Mouse (Mus musculus) kidney, postnatal 0 days (tissue): ENCODE measurements around the gene Fam186b. TPM values are rescaled to one million over a fixed set of nuclear protein-coding genes. Genes with fewer than 3 reads are reported as not detected.
A peak's percentile ranks its signal among the peaks of the same experiment; 100 is the strongest.

Experiments used
- ATAC-seq: fragments of 200-750 bp; cut with Nextera tagmentation; replicated peaks from 2 replicates; pipeline ENCODE4 v1.8.0; 2017; ENCODE audit warnings: low read depth, moderate number of reproducible peaks, moderate TSS enrichment, moderate library complexity; ENCODE audit not compliant: low FRiP score
- DNase-seq: peaks from one replicate; pipeline ENCODE4 v3.0.0-alpha.2; 2016; ENCODE audit warnings: low spot score
- H3K27ac ChIP-seq: fragments of 300-500 bp; sonication (generic); 2 replicates; pipeline ENCODE4 v1.5.1; 2014; ENCODE audit warnings: mild to moderate bottlenecking
- H3K27me3 ChIP-seq: fragments of 300-500 bp; sonication (generic); 2 replicates; pipeline ENCODE4 v1.6.1; 2014; ENCODE audit warnings: low read length, mixed read lengths; ENCODE audit not compliant: insufficient read depth
- H3K36me3 ChIP-seq: fragments of 300-500 bp; sonication (generic); 2 replicates; pipeline ENCODE4 v1.6.1; 2014; ENCODE audit warnings: low read length, mixed read lengths; ENCODE audit not compliant: insufficient read depth
- H3K4me1 ChIP-seq: fragments of 300-500 bp; sonication (generic); replicated peaks from 2 replicates; pipeline ENCODE4 v1.6.1; 2014; ENCODE audit warnings: antibody characterized with exemption, low read length, mixed read lengths; ENCODE audit not compliant: insufficient read depth
- H3K4me2 ChIP-seq: fragments of 300-500 bp; sonication (generic); 2 replicates; pipeline ENCODE4 v1.6.1; 2014; ENCODE audit warnings: mild to moderate bottlenecking, low read length, moderate library complexity, mixed read lengths
- H3K4me3 ChIP-seq: fragments of 300-500 bp; sonication (generic); replicated peaks from 2 replicates; pipeline ENCODE4 v1.5.1; 2014; ENCODE audit warnings: low read depth, low read length
- H3K9ac ChIP-seq: fragments of 300-500 bp; sonication (generic); 2 replicates; pipeline ENCODE4 v1.6.1; 2014; ENCODE audit warnings: low read depth, low read length
- H3K9me3 ChIP-seq: fragments of 300-500 bp; sonication (generic); replicated peaks from 2 replicates; pipeline ENCODE4 v1.6.1; 2016; ENCODE audit warnings: low read length, inconsistent platforms, mixed read lengths
- CTCF ChIP-seq: IDR thresholded peaks from 2 replicates; pipeline ENCODE4 v1.5.1; 2016; ENCODE audit warnings: antibody characterized with exemption, low read depth, mild to moderate bottlenecking, moderate library complexity
- WGBS: fragments of 180-500 bp; shearing (Covaris S2); extraction: QIAGEN DNeasy Blood & Tissue Kit; methylation state at CpG from one replicate; pipeline ENCODE4 v1.1.7; 2014; 5-methylcytosine and 5-hydroxymethylcytosine counted together
- polyA plus RNA-seq: library from polyadenylated mRNA; unstranded; fragments of >200 nt; fragmentation: Nextera tagmentation; extraction: Ambion mirVana; gene quantifications from 2 replicates; pipeline ENCODE4 v1.2.1, GENCODE M21; 2015

The Fam186b gene
- polyA plus RNA-seq, 1 experiment from 2014 or later, result 0.47 TPM

DNA sequence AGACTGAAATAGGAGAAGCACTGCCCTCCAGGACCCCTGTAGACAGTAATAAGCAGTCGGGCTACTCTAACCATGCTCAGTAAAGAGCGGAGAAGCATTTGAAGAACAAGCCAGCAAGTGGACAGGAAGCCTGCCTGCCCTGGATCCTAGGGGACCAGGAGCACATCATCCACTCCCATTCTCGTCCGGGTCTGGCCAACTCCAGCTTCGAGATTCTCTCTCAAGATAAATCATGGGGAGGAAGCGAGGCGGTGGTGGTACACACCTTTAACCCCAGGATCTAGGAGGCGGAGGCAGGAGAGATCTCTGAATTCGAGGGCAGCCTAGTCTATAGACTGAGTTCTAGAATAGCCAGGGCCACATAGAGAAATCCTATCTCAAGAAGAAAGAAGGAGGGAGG is 28.5 kb upstream of the Fam186b start:
- Histone ChIP-seq H3K4me3 (no peak overlapping the region), H3K4me2 (no peak overlapping the region), H3K9ac (no peak overlapping the region), H3K36me3 (peaks cover 72% of the 10 kb centered on the region), H3K27ac (no peak overlapping the region), H3K9me3 (no peaks in the 10 kb centered on the region), H3K4me1 (0 out of 2 replicates have a peak, but pooled peaks cover 5% of the 10 kb centered on the region), H3K27me3 (no peaks in the 10 kb centered on the region)
- 53% methylated on average over 9 of the region's 9 CpGs for WGBS
- DNase-seq (no peak), ATAC-seq (no peak)
- no peak for TF ChIP-seq CTCF

DNA sequence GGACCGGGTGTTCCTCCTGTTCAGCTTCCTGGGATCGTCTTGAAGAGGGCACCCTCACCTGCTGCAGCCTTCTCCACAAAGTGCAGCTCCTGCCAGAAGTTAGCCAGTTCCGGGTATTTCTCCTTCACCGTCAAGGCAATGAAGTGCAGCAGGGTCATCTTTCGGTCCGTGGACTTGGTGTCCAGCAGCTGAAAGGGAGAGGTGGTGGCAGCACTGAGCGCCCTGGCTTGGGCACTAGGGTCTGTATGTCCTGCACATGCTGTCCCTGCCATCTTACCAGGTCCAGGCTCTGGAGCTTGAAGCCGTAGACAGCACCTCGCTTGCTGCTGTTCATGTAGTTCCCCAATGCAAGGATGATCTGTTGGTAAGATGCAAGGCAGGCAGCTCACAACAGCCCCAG is 25.3 kb upstream of the Fam186b start:
- Histone ChIP-seq H3K4me2 (no peak overlapping the region), H3K4me1 (peaks cover 5% of the 10 kb centered on the region; the same call in 1 of the 2 replicates), H3K9ac (no peak overlapping the region; the same call in 1 of the 2 replicates), H3K27ac (peak overlapping the region; percentile 74), H3K4me3 (no peak overlapping the region), H3K9me3 (no peaks in the 10 kb centered on the region), H3K36me3 (peaks cover 81% of the 10 kb centered on the region), H3K27me3 (no peaks in the 10 kb centered on the region)
- ATAC-seq, result no peak
- DNase-seq, result no peak
- no peak for TF ChIP-seq CTCF
- 68% methylated on average over 9 of the region's 9 CpGs for WGBS

DNA sequence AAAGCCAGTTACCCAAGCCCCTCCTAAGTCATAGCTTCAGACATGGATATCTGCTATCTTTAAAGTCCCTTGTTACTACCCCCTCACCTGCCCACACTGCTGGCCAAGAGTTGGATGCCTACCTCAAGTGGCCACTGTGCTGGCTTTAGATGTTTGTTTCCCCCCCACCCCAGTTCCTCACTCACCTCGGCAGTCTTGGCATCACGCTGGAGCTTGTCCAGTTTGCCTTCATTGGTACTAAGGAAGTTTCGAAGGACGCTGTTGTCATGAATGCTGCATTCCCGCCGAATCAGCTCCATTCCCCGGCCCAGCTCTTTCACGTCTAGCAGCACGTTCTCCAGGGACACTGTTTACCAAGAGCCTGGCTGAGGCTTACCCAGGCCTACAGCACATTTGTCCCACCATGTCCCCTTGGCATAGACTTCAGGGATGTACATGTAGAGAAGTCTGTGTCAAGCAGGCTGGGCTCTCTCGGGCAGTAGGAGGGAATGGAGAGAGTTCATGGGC is 24.5 kb upstream of the Fam186b start:
- WGBS, result 73% methylated on average over 10 of the region's 10 CpGs
- no peak overlapping the region for H3K9ac ChIP-seq
- H3K27me3 ChIP-seq, result no peaks in the 10 kb centered on the region
- H3K4me2 ChIP-seq, result no peak overlapping the region
- no peak overlapping the region for H3K4me3 ChIP-seq
- H3K9me3 ChIP-seq, result no peaks in the 10 kb centered on the region
- H3K4me1 ChIP-seq, result peaks cover 5% of the 10 kb centered on the region; the same call in 1 of the 2 replicates
- H3K27ac ChIP-seq, result peak overlapping the region; percentile 74
- DNase-seq (no peak), ATAC-seq (no peak)
- TF ChIP-seq CTCF, result no peak
- peaks cover 78% of the 10 kb centered on the region for H3K36me3 ChIP-seq

DNA sequence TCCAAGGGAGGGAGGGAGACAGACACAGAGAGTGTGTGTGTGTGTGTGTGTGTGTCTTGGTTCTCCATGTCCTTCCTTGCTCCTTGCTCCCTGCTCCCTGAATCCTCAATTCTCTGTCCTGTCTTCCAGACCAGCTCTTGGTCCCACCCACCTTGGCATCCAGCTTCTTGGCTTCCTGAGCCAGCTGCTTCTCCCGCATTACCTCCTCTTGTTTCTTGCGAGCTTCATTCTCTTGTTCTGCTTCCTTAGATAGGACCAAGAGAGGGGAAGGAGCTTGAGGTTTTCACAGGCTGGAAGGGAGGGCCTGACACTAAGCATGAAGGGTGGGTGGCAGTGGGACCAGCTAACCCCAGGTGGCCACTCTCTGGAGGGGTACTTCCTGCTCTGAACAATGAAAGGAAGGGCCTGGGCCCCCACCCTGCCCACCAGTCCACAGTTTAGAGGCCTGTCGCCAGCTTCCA is 23.8 kb upstream of the Fam186b start:
- Histone ChIP-seq H3K9me3 (no peaks in the 10 kb centered on the region), H3K36me3 (peaks cover 73% of the 10 kb centered on the region), H3K4me3 (no peak overlapping the region), H3K4me2 (no peak overlapping the region), H3K4me1 (peaks cover 5% of the 10 kb centered on the region; the same call in 1 of the 2 replicates), H3K9ac (no peak overlapping the region), H3K27ac (peak overlapping the region; percentile 74), H3K27me3 (no peaks in the 10 kb centered on the region)
- ATAC-seq (no peak), DNase-seq (peak; percentile 46)
- no peak for TF ChIP-seq CTCF
- WGBS, result 55% methylated on average over 3 of the region's 3 CpGs

DNA sequence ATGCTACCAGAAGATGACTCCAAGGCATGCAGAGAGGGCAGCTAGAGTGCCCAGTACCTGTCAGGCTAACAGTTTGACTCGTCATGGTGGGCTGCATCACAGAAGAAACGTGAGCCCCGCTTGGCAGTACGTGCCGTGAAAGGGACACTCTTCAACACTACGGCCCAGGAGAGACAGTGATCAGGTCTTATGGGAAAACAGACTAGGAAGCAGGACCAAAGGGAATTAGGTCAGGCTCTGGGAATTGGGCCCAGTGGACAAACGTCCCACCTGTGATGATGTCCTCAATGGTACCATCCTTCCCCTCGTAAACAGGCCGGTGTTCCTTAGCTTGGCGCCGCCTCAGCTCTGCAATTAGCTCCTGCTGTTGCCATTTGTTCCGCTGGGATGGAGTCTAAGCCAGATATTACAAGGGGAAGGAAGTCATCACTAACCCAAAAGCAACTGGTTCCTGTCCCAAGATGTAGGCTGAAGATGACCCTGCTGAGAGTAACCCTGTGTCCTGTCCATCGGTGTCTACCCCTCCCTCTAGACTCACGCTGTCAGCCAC is 23.2 kb upstream of the Fam186b start:
- DNase-seq (no peak), ATAC-seq (no peak)
- peak overlapping the region; percentile 74 for H3K27ac ChIP-seq
- no peaks in the 10 kb centered on the region for H3K27me3 ChIP-seq
- TF ChIP-seq CTCF, result no peak
- H3K4me2 ChIP-seq, result no peak overlapping the region
- H3K9me3 ChIP-seq, result no peaks in the 10 kb centered on the region
- peaks cover 70% of the 10 kb centered on the region for H3K36me3 ChIP-seq
- H3K4me3 ChIP-seq, result no peak overlapping the region
- peaks cover 5% of the 10 kb centered on the region; the same call in 1 of the 2 replicates for H3K4me1 ChIP-seq
- WGBS, result 54% methylated on average over 14 of the region's 14 CpGs
- no peak overlapping the region for H3K9ac ChIP-seq

DNA sequence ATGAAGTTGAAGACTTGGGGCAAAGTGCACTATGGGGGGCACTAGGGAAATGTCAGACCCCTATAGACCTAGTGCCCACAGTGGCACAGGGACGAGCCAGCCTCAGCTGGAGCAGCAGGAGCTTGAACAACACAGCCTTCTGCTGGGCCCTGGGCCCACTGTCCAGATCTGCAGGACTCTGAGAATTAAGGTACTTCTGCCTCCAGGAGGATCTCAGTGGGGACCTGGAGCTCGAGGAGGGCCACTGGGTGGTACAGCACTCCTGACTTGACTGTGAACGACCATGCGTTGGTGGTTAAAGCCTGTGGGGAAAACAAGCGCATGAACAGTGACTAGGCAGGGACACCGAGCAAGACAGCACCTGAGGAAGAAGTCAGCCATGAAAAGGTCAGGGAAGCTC is 22.4 kb upstream of the Fam186b start:
- H3K27ac ChIP-seq, result peak overlapping the region; percentile 74
- ATAC-seq (no peak), DNase-seq (no peak)
- H3K4me1 ChIP-seq, result peaks cover 5% of the 10 kb centered on the region; the same call in 1 of the 2 replicates
- H3K9me3 ChIP-seq, result no peaks in the 10 kb centered on the region
- 73% methylated on average over 6 of the region's 6 CpGs for WGBS
- TF ChIP-seq CTCF, result no peak
- no peak overlapping the region for H3K4me3 ChIP-seq
- H3K36me3 ChIP-seq, result peaks cover 62% of the 10 kb centered on the region
- no peak overlapping the region for H3K9ac ChIP-seq
- H3K4me2 ChIP-seq, result no peak overlapping the region
- H3K27me3 ChIP-seq, result no peaks in the 10 kb centered on the region
